Mouse (Mus musculus) hindbrain, postnatal 0 days (tissue): ENCODE measurements around the gene Slc6a20b. TPM values are rescaled to one million over a fixed set of nuclear protein-coding genes. Genes with fewer than 3 reads are reported as not detected.

ENCODE experiments used
- ATAC-seq: fragments of 200-750 bp; cut with Nextera tagmentation; 2 replicates; pipeline ENCODE4 v1.8.0; 2017; ENCODE audit warnings: mild to moderate bottlenecking, moderate TSS enrichment, moderate library complexity
- DNase-seq: peaks from one replicate; pipeline ENCODE4 v3.0.0-alpha.2; 2015; ENCODE audit warnings: low spot score
- H3K27ac ChIP-seq: fragments of 300-500 bp; sonication (generic); 2 replicates; pipeline ENCODE4 v1.5.1; 2014; ENCODE audit warnings: mild to moderate bottlenecking
- H3K27me3 ChIP-seq: fragments of 300-500 bp; sonication (generic); 2 replicates; pipeline ENCODE4 v1.6.1; 2014; ENCODE audit warnings: low read length, mixed read lengths; ENCODE audit not compliant: insufficient read depth
- H3K36me3 ChIP-seq: fragments of 300-500 bp; sonication (generic); 2 replicates; pipeline ENCODE4 v1.6.1; 2014; ENCODE audit warnings: low read length, mixed read lengths; ENCODE audit not compliant: insufficient read depth
- H3K4me1 ChIP-seq: fragments of 300-500 bp; sonication (generic); 2 replicates; pipeline ENCODE4 v1.6.1; 2014; ENCODE audit warnings: antibody characterized with exemption, low read length, mixed read lengths; ENCODE audit not compliant: insufficient read depth
- H3K4me2 ChIP-seq: fragments of 300-500 bp; sonication (generic); 2 replicates; pipeline ENCODE4 v1.6.1; 2014; ENCODE audit warnings: low read depth, mild to moderate bottlenecking, low read length, moderate library complexity, mixed read lengths
- H3K4me3 ChIP-seq: fragments of 300-500 bp; sonication (generic); 2 replicates; pipeline ENCODE4 v1.5.1; 2014; ENCODE audit warnings: low read length
- H3K9ac ChIP-seq: fragments of 300-500 bp; sonication (generic); replicated peaks from 2 replicates; pipeline ENCODE4 v1.6.1; 2014; ENCODE audit warnings: mild to moderate bottlenecking, low read length, moderate library complexity, mixed read lengths
- H3K9me3 ChIP-seq: fragments of 300-500 bp; sonication (generic); 2 replicates; pipeline ENCODE4 v1.6.1; 2016; ENCODE audit warnings: low read length, mixed read lengths
- CTCF ChIP-seq: IDR thresholded peaks from 2 replicates; pipeline ENCODE4 v1.5.1; 2016; ENCODE audit warnings: antibody characterized with exemption, control low read depth, low read depth
- WGBS: fragments of 180-500 bp; shearing (Covaris S2); extraction: QIAGEN DNeasy Blood & Tissue Kit; methylation state at CpG from one replicate; pipeline ENCODE4 v1.1.7; 2014; 5-methylcytosine and 5-hydroxymethylcytosine counted together
- polyA plus RNA-seq: library from polyadenylated mRNA; unstranded; fragments of >200 nt; fragmentation: Nextera tagmentation; extraction: Ambion mirVana; gene quantifications from 2 replicates; pipeline ENCODE4 v1.2.1, GENCODE M21; 2015
- total RNA-seq: library from RNA; depleted of rRNA; stranded (reverse); fragments of >200 nt; gene quantifications from 2 replicates; pipeline ENCODE4 v1.2.3, GENCODE M21; 2014

The Slc6a20b gene
- total and polyA plus RNA-seq, 2 experiments from 2014 or later: 0.45 to 0.68 TPM

- TF ChIP-seq CTCF: no peak
- H3K27ac ChIP-seq: no peak overlapping the region
- no peak overlapping the region for H3K4me2 ChIP-seq
- no peaks in the 10 kb centered on the region for H3K27me3 ChIP-seq
- no peak overlapping the region for H3K4me3 ChIP-seq
- no peaks in the 10 kb centered on the region for H3K4me1 ChIP-seq
- H3K9ac ChIP-seq: no peak overlapping the region
- no peak for ATAC-seq
- 91% methylated on average over 3 of the region's 3 CpGs for WGBS
- no peaks in the 10 kb centered on the region for H3K9me3 ChIP-seq
- DNase-seq: no peak
- H3K36me3 ChIP-seq: no peaks in the 10 kb centered on the region
Measured at GRCm38 (mm10) chr9:123632993-123633392, 628 bp upstream of the Slc6a20b start.

GRCm38 (mm10) chr9:123631666-123632065, 699 bp downstream of the Slc6a20b start:
- DNase-seq: no peak
- Histone ChIP-seq H3K27me3 (no peaks in the 10 kb centered on the region), H3K36me3 (no peaks in the 10 kb centered on the region), H3K27ac (no peak overlapping the region), H3K9me3 (no peaks in the 10 kb centered on the region), H3K4me1 (no peaks in the 10 kb centered on the region), H3K4me3 (no peak overlapping the region), H3K9ac (no peak overlapping the region), H3K4me2 (no peak overlapping the region)
- WGBS: 87% methylated on average over 3 of the region's 3 CpGs
- no peak for TF ChIP-seq CTCF
- ATAC-seq: no peak

DNA sequence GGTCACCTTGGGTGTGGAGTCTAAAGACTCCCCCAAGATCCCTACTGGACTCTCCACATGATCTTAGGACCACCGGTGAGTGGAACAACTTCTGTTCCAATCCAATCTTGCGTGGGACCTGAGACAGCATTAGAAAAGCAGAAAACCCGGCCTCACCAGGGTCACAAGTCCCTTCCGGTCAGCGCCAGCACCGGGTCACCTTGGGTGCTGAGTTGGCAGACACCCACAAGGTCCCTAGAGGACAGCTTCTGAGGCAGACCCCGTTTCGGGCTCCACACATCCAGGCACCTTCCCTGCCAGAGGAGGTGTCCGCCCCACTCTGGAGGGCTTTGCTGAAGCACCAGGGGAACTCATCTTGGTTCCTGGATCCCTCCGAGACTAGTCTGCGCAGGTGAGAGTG, 6.5 kb downstream of the Slc6a20b start:
- ATAC-seq (no peak), DNase-seq (no peak)
- no peak overlapping the region for H3K4me2 ChIP-seq
- H3K4me1 ChIP-seq: no peaks in the 10 kb centered on the region
- no peaks in the 10 kb centered on the region for H3K36me3 ChIP-seq
- no peak overlapping the region for H3K4me3 ChIP-seq
- 93% methylated on average over 11 of the region's 11 CpGs for WGBS
- H3K9me3 ChIP-seq: no peaks in the 10 kb centered on the region
- no peak overlapping the region for H3K27ac ChIP-seq
- TF ChIP-seq CTCF: no peak
- H3K27me3 ChIP-seq: no peaks in the 10 kb centered on the region
- no peak overlapping the region for H3K9ac ChIP-seq

GRCm38 (mm10) chr9:123624741-123625140, 7.6 kb downstream of the Slc6a20b start:
- Histone ChIP-seq H3K9me3 (no peaks in the 10 kb centered on the region), H3K4me2 (no peak overlapping the region), H3K36me3 (no peaks in the 10 kb centered on the region), H3K4me3 (no peak overlapping the region), H3K27me3 (no peaks in the 10 kb centered on the region), H3K27ac (no peak overlapping the region), H3K9ac (no peak overlapping the region), H3K4me1 (no peaks in the 10 kb centered on the region)
- no peak for TF ChIP-seq CTCF
- 88% methylated on average over 2 of the region's 2 CpGs for WGBS
- no peak for ATAC-seq
- DNase-seq: no peak

- Histone ChIP-seq H3K36me3 (no peaks in the 10 kb centered on the region), H3K4me2 (no peak overlapping the region), H3K27me3 (no peaks in the 10 kb centered on the region), H3K4me3 (no peak overlapping the region), H3K4me1 (no peaks in the 10 kb centered on the region), H3K9me3 (no peaks in the 10 kb centered on the region), H3K27ac (no peak overlapping the region), H3K9ac (no peak overlapping the region)
- WGBS: 91% methylated on average over 5 of the region's 5 CpGs
- DNase-seq: no peak
- TF ChIP-seq CTCF: no peak
- no peak for ATAC-seq
Measured at GRCm38 (mm10) chr9:123620311-123621098, 11.9 kb downstream of the Slc6a20b start.

- no peak overlapping the region for H3K9ac ChIP-seq
- H3K9me3 ChIP-seq: no peaks in the 10 kb centered on the region
- no peaks in the 10 kb centered on the region for H3K27me3 ChIP-seq
- H3K4me3 ChIP-seq: no peak overlapping the region
- WGBS: 74% methylated on average over 1 of the region's 1 CpGs
- ATAC-seq (no peak), DNase-seq (no peak)
- no peak for TF ChIP-seq CTCF
- H3K4me2 ChIP-seq: no peak overlapping the region
- H3K27ac ChIP-seq: no peak overlapping the region
- H3K4me1 ChIP-seq: no peaks in the 10 kb centered on the region
- H3K36me3 ChIP-seq: no peaks in the 10 kb centered on the region; the same call in 1 of the 2 replicates
Measured at GRCm38 (mm10) chr9:123601529-123601928, 30.8 kb downstream of the Slc6a20b start.

- ATAC-seq (no peak), DNase-seq (no peak)
- Histone ChIP-seq H3K27me3 (no peaks in the 10 kb centered on the region), H3K9ac (no peak overlapping the region), H3K27ac (no peak overlapping the region), H3K36me3 (peaks cover 7% of the 10 kb centered on the region), H3K4me3 (no peak overlapping the region), H3K9me3 (no peaks in the 10 kb centered on the region), H3K4me1 (no peaks in the 10 kb centered on the region), H3K4me2 (no peak overlapping the region)
- WGBS: 95% methylated on average over 2 of the region's 2 CpGs
- no peak for TF ChIP-seq CTCF
Measured at GRCm38 (mm10) chr9:123597376-123597775, 35.0 kb downstream of the Slc6a20b start.
